Mouse (Mus musculus): ENCODE data around the gene Zfand3. TPM values are rescaled to one million over a fixed set of nuclear protein-coding genes. Genes with fewer than 3 reads are reported as not detected.
A peak's percentile ranks its signal among the peaks of the same experiment; 100 is the strongest.

Gene Zfand3
- polyA plus RNA-seq, 1 experiment from 2014 or later, result 62.8 TPM

DNA sequence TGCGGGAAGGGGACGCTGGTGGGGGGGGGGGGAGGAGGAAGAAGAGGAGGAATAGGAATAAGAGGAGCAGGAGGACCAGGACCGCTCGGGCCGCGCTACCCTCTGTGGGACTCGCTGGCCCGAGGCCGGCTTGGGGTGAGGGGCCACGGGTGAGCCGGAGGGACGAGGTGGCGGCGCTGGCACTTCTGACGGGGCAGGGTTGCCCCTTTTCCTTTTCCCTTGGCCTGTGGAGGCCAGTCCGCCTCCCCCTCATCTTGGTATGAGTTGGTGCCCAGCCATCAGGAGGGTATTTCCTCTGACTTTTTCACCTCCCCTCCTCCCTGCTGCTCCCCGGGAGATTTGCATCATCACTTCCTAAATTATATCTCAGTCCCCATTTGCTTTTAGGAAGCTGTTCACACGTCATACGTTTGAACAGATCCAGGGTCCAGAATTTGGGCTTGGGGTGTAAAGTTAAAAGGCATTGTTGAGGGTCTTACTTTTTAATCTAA lies 963 bp downstream of the Zfand3 start:
- Histone ChIP-seq H3K36me3 (peaks cover 26% of the 10 kb centered on the region), H3K4me3 (peak overlapping the region; percentile 100), H3K9me3 (replicated peaks) (no peaks in the 10 kb centered on the region), H3K27ac (peak overlapping the region; percentile 100), H3K4me1 (peaks cover 40% of the 10 kb centered on the region), H3K27me3 (ENCODE audit: low read depth, poor library complexity, severe bottlenecking) (no peaks in the 10 kb centered on the region)
- under 1% methylated on average over 19 of the region's 19 CpGs for WGBS
- peak; percentile 66 for DNase-seq (ENCODE audit: low spot score)

DNA sequence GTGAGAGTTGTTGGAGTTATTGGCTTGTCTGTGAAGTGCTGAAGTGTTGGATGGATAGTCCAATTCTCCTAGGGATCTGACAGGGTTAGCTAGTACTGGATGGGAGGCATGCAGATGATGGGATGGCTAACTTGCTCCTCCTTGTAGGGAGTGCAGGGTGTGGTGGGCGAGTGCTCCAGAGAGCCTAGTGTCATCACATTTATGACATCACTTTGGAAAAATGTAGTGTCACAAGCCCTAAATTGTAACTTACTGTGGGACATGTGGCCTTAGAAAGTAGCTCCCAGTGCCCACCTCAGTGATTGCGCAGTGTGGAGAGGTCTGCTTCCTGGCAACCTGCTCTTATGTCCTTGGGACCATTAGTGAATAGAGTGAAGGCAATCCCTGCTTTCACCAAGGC lies 2.3 kb downstream of the Zfand3 start:
- no peak for DNase-seq (ENCODE audit: low spot score)
- Histone ChIP-seq H3K9me3 (replicated peaks) (no peaks in the 10 kb centered on the region), H3K27ac (no peak overlapping the region), H3K4me3 (0 out of 2 replicates have a peak overlapping the region, but pooled peaks have one; percentile 100), H3K36me3 (peaks cover 26% of the 10 kb centered on the region), H3K27me3 (ENCODE audit: low read depth, poor library complexity, severe bottlenecking) (no peaks in the 10 kb centered on the region), H3K4me1 (peaks cover 40% of the 10 kb centered on the region)
- WGBS, result 92% methylated on average over 2 of the region's 2 CpGs

DNA sequence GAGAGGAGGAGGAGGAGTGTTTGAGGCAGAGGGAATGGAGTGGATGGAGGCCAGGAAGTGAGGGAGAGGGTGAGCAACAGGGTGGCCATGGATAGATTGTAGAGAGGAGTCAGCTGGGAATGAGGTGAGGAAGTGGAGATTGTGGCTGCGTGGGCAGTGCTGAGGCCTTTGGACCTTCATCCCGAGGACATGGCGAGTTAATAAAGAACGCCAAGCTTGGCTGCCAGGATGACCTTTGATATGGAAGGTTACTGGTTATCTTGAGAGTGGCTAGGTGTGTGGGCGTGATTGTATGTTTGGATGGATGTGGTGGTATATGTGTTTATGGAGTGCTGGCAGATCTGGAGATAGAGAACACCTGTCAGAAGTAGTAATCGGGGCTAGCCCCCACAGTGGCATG lies 3.4 kb downstream of the Zfand3 start:
- no peak for DNase-seq (ENCODE audit: low spot score)
- no peak overlapping the region for H3K4me3 ChIP-seq
- peaks cover 33% of the 10 kb centered on the region for H3K36me3 ChIP-seq
- H3K9me3 ChIP-seq (replicated peaks), result no peaks in the 10 kb centered on the region
- peaks cover 40% of the 10 kb centered on the region for H3K4me1 ChIP-seq
- WGBS, result 83% methylated on average over 6 of the region's 6 CpGs
- no peak overlapping the region for H3K27ac ChIP-seq
- no peaks in the 10 kb centered on the region for H3K27me3 ChIP-seq (ENCODE audit: low read depth, poor library complexity, severe bottlenecking)

DNA sequence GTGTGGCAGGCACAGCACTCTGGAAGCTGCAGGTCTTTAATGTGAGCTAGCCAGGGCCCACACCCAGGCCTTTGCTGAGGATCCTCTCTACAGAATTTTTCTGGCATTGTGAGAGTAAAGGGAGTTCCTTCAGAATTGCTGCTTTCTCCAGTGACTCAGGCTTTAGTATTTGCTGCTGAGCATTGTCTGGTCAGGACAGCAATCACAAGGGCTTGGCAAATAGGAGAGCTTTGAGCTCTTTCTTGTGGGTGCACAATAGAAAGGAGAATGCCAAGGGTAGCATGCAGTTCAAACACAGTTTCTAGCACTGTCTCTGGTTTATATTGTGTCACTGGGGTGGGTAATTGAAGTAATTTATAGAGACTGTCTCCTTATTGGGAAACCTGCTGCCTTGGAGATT lies 3.9 kb downstream of the Zfand3 start:
- Histone ChIP-seq H3K27me3 (ENCODE audit: low read depth, poor library complexity, severe bottlenecking) (no peaks in the 10 kb centered on the region), H3K27ac (no peak overlapping the region), H3K4me1 (peaks cover 37% of the 10 kb centered on the region), H3K4me3 (no peak overlapping the region), H3K9me3 (replicated peaks) (no peaks in the 10 kb centered on the region), H3K36me3 (peaks cover 33% of the 10 kb centered on the region)
- no peak for DNase-seq (ENCODE audit: low spot score)

DNA sequence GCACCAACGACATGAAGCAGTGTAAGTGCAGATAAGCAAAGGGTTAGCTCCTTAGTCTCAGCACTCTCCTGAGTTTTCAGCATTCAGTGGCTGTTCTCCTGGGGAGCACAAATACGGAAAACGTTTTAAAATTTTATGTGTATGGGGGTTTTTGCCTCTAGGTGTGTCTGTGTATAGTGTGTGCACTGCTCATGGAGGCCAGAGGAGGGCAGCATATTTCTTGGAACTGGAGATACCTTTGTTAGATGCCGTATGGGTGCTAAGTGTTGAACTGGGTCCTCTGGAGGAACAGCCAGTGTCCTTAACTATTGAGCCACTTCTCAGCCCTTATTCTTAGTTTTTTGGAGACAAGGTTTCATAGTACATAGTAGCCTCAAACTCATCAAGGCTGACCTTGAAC lies 10.1 kb downstream of the Zfand3 start:
- 93% methylated on average over 4 of the region's 4 CpGs for WGBS

DNA sequence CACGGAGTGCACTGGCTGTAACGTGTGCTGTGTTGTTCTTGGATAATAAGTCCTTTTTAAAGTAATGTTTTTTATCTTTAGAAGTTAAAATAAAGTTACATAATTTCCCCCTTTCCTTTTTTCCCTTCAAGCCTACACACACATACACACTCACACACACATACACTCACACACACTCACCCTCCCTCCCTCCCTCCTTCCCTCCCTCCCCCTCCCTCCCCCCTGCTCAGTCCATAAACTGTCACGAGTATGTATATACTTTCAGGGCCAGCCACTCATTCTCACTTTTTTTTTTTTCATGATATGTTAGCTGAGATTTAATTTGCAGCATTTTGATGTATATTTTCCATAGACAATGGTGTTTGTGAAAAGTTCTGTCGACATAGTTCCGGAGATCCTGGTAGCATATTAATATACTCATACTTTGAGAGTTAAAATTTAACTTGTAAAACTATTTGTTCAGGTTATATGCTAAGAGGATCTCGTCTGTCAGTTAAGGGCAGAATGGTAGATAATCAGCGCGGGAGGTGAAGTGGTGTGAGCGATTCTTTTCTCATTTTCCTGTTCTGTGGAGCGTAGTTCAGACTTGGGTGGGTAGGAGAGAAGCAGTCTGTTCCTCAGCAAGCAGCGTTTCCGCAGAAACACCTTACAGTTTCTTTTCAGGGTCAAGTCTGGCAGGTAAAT lies 14.5 kb downstream of the Zfand3 start:
- no peak overlapping the region for H3K4me3 ChIP-seq
- H3K27me3 ChIP-seq (ENCODE audit: low read depth, poor library complexity, severe bottlenecking), result no peaks in the 10 kb centered on the region
- peaks cover 12% of the 10 kb centered on the region for H3K4me1 ChIP-seq
- no peak for DNase-seq (ENCODE audit: low spot score)
- peaks cover 14% of the 10 kb centered on the region for H3K36me3 ChIP-seq
- H3K27ac ChIP-seq, result no peak overlapping the region
- WGBS, result 90% methylated on average over 12 of the region's 12 CpGs
- H3K9me3 ChIP-seq (replicated peaks), result no peaks in the 10 kb centered on the region

More for the DNA sequence above, 10.1 kb downstream of the Zfand3 start:
- H3K9me3 ChIP-seq (replicated peaks), result no peaks in the 10 kb centered on the region
- H3K27me3 ChIP-seq (ENCODE audit: low read depth, poor library complexity, severe bottlenecking), result no peaks in the 10 kb centered on the region
- no peak overlapping the region for H3K4me3 ChIP-seq
- no peak for DNase-seq (ENCODE audit: low spot score)
- H3K36me3 ChIP-seq, result peaks cover 35% of the 10 kb centered on the region
- peaks cover 6% of the 10 kb centered on the region for H3K4me1 ChIP-seq
- H3K27ac ChIP-seq, result no peak overlapping the region

DNA sequence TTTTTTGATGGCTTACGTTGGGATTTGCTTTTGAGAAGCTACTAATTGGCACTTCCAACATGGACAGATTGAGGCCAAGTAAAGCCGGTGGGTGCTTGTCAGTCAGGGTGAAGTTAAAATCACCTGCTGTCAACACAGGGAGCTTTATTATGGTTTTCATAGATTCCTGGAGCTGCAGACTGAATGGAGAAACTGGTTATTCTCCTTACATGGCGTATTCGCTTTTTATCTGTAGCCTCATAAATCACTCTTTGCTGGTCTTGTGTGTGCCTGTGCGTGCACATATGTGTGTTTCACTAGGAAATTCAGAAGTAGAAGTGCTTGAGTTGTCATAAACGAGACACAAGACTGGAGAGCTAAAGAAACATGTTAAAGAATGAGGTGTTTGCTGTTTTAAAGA lies 15.4 kb downstream of the Zfand3 start:
- DNase-seq (ENCODE audit: low spot score), result no peak
- 85% methylated on average over 6 of the region's 6 CpGs for WGBS
- Histone ChIP-seq H3K27ac (no peak overlapping the region), H3K27me3 (ENCODE audit: low read depth, poor library complexity, severe bottlenecking) (no peaks in the 10 kb centered on the region), H3K36me3 (peaks cover 6% of the 10 kb centered on the region; the same call in 1 of the 2 replicates), H3K4me3 (no peak overlapping the region), H3K4me1 (peaks cover 12% of the 10 kb centered on the region), H3K9me3 (replicated peaks) (no peaks in the 10 kb centered on the region)

DNA sequence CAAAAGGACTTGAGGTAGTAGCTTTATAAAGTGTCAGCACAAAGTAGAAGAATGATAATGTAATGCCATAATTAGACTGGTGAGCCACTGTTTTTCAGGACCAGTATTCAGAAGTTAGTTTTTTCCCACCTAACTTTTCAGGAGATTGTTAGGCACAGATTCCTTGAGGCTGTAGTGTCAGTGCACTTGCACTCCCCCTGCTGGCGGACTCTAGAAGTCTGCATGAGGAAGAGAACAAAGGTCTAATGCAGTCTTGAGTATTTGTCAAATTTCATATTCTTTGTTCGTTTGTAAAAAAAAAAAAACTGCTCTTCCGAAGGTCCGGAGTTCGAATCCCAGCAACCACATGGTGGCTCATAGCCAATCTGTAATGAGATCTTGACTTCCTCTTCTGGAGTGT lies 20.1 kb downstream of the Zfand3 start:
- 71% methylated on average over 5 of the region's 5 CpGs for WGBS
- Histone ChIP-seq H3K4me3 (no peak overlapping the region), H3K36me3 (no peaks in the 10 kb centered on the region), H3K27me3 (ENCODE audit: low read depth, poor library complexity, severe bottlenecking) (no peaks in the 10 kb centered on the region), H3K4me1 (peaks cover 23% of the 10 kb centered on the region), H3K27ac (no peak overlapping the region), H3K9me3 (replicated peaks) (no peaks in the 10 kb centered on the region)
- peak; percentile 72 for DNase-seq (ENCODE audit: low spot score)

DNA sequence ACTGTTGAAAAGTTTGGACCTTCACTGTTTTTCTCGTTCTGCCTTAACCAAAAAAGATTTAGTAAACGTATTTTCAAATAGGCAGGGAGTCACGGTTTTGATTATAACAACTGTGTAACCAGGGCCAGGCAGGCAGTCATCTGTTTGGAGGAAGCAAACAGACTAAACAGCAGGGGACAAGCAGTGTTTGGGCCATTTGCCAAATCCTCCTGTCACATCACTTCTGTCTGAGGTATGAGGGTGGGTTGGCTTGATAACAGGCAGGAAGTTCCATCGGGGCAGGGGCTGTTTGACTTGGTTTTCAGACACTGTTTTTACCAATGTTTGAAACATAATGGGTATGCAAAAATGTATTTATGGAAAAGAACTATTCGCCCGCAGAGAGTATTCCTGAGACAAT lies 22.1 kb downstream of the Zfand3 start:
- Histone ChIP-seq H3K36me3 (no peaks in the 10 kb centered on the region), H3K27ac (no peak overlapping the region), H3K9me3 (replicated peaks) (no peaks in the 10 kb centered on the region), H3K27me3 (ENCODE audit: low read depth, poor library complexity, severe bottlenecking) (no peaks in the 10 kb centered on the region), H3K4me1 (peaks cover 22% of the 10 kb centered on the region), H3K4me3 (no peak overlapping the region)
- WGBS, result 55% methylated on average over 6 of the region's 6 CpGs
- no peak for DNase-seq (ENCODE audit: low spot score)

DNA sequence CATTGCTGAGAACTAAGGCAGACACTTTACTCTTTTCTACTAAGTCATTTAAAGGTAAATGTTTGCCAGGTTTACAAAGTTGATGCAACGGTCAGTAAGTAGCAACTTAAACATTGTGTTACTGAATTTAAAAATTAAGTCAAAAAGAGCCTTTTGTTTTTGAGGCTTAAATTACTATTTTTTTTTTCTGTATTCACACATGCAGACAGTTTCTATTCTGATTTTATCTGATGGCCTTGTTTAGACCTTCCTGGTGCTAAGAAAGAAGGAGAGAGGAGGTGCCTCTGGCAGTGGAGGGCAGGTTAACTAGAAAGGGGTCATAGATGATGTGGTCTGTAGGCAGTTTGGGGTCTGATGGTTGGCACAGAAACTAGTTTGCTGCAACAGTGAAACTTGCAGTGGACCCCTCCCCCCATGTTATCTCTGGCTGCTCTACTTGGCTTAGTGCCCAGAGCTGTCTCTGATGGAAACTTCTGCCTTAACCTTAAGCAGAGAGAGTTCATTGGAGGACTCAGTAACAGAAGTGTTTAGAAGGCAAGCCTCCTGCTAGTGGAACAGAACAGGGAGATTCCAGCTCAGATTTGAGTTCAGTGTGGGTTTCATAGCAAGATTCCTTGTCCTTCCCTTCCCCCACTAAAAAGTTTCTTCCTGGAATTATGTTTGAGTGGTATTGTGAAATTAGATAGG lies 23.0 kb downstream of the Zfand3 start:
- Histone ChIP-seq H3K9me3 (replicated peaks) (no peaks in the 10 kb centered on the region), H3K27me3 (ENCODE audit: low read depth, poor library complexity, severe bottlenecking) (no peaks in the 10 kb centered on the region), H3K4me3 (no peak overlapping the region), H3K36me3 (no peaks in the 10 kb centered on the region), H3K4me1 (peaks cover 22% of the 10 kb centered on the region), H3K27ac (no peak overlapping the region)
- WGBS, result 91% methylated on average over 1 of the region's 1 CpGs
- no peak for DNase-seq (ENCODE audit: low spot score)

DNA sequence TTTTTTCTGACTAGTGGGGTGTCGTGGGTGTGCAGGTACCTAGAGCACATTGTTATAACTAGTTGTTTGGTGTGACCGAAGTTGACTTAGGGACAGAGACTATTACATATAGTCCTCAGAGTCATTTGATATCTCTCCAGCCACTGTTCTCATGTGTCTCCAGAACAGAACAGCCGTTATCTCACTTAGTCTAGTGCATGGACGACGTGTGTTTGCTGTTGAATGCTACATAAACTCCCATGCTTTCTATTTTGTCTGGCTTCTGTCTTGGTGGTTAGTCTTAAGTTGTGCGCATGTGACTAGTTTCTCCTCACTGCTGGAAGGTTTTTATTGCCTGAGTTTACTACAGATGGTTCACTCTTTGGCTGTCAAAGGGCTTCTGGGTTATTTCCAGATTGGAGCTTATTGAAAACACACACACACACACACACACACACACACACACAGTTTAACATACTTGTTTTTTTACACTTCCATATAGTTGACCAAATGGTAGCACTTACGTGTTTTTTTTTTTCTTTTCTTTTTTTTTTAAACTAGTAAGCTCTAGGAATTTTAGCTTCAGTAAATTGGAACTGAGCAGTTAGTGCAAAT lies 25.2 kb downstream of the Zfand3 start:
- peaks cover 22% of the 10 kb centered on the region for H3K4me1 ChIP-seq
- H3K27ac ChIP-seq, result no peak overlapping the region
- H3K27me3 ChIP-seq (ENCODE audit: low read depth, poor library complexity, severe bottlenecking), result no peaks in the 10 kb centered on the region
- no peak for DNase-seq (ENCODE audit: low spot score)
- H3K9me3 ChIP-seq (replicated peaks), result no peaks in the 10 kb centered on the region
- no peaks in the 10 kb centered on the region for H3K36me3 ChIP-seq
- WGBS, result 76% methylated on average over 7 of the region's 7 CpGs
- H3K4me3 ChIP-seq, result no peak overlapping the region

DNA sequence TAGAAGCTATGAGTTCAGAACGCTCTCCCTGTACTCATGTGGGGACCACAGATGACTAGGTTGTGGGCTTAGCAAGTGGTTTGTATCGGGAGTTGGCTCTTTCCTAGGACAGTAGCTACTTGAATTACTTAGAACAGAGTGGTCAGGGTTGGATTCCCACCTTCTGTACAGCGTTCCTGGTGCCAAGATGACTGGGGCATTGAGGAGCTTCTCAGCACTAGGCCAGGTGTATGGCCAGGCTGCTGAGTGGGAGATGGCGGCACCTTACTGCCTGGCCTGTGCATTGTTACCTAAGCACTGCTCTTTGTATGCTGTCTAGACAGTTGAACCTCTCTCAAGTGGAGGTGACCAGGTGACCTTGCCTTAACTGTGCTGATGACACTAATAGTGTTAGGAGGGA lies 28.3 kb downstream of the Zfand3 start:
- peaks cover 7% of the 10 kb centered on the region for H3K36me3 ChIP-seq
- H3K27me3 ChIP-seq (ENCODE audit: low read depth, poor library complexity, severe bottlenecking), result no peaks in the 10 kb centered on the region
- no peak overlapping the region for H3K4me3 ChIP-seq
- H3K27ac ChIP-seq, result no peak overlapping the region
- H3K9me3 ChIP-seq (replicated peaks), result no peaks in the 10 kb centered on the region
- 93% methylated on average over 4 of the region's 4 CpGs for WGBS
- DNase-seq (ENCODE audit: low spot score), result no peak
- peaks cover 11% of the 10 kb centered on the region for H3K4me1 ChIP-seq

DNA sequence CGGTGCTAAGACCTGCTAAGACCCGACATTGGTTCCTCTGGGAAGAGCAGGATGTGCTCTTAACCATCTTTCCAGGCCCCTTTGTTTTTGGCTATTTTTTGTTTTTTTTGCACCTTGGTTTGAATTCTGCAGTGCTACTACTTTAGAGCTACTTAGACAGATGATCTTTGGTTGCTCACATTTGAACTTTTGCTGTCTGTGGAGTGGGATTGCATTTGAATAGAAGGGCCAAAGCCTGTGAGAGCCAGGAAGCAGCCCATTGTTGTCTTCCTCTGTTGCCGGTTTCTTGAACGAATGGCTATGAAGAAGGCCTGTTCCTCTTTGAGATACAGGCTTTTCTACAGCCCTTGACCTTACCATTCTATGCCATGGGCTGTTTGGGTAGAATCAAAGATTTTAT lies 29.5 kb downstream of the Zfand3 start:
- Histone ChIP-seq H3K9me3 (replicated peaks) (no peaks in the 10 kb centered on the region), H3K27ac (no peak overlapping the region), H3K4me3 (no peak overlapping the region), H3K4me1 (peaks cover 11% of the 10 kb centered on the region), H3K36me3 (peaks cover 7% of the 10 kb centered on the region), H3K27me3 (ENCODE audit: low read depth, poor library complexity, severe bottlenecking) (no peaks in the 10 kb centered on the region)
- no peak for DNase-seq (ENCODE audit: low spot score)
- 89% methylated on average over 4 of the region's 4 CpGs for WGBS

All from limb, embryonic 10.5 days (tissue).